Mouse (Mus musculus) megakaryocyte, embryonic 14.5 days (primary cell): ENCODE measurements around the gene Morn1.

Experiments used
- FLI1 ChIP-seq: IDR thresholded peaks from 2 replicates; pipeline ENCODE4 v1.6.1; 2012; ENCODE audit warnings: low read length, inconsistent platforms, mixed read lengths
- GATA1 ChIP-seq: IDR thresholded peaks from 3 replicates; pipeline ENCODE4 v1.6.1; 2012; ENCODE audit warnings: mixed read lengths, low read length, inconsistent platforms, borderline replicate concordance

GRCm38 (mm10) chr4:155153389-155154072 is 67.2 kb downstream of the Morn1 start:
- TF ChIP-seq GATA1 (no peak), FLI1 (no peak)
